Mouse (Mus musculus): ENCODE data around the gene Ppm1d. TPM values are rescaled to one million over a fixed set of nuclear protein-coding genes. Genes with fewer than 3 reads are reported as not detected.
A peak's percentile ranks its signal among the peaks of the same experiment; 100 is the strongest.

The Ppm1d gene
- polyA plus RNA-seq, 1 experiment from 2014 or later = 18.1 TPM

GRCm38 (mm10) chr11:85340070-85340616, 29.1 kb downstream of the Ppm1d start:
- Histone ChIP-seq H3K4me3 (no peak overlapping the region), H3K27me3 (replicated peaks) (no peaks in the 10 kb centered on the region), H3K27ac (no peak overlapping the region), H3K9me3 (no peaks in the 10 kb centered on the region), H3K9ac (no peak overlapping the region), H3K36me3 (replicated peaks) (peaks cover 17% of the 10 kb centered on the region; the same call in 1 of the 2 replicates), H3K4me1 (no peaks in the 10 kb centered on the region), H3K4me2 (no peak overlapping the region)
- WGBS = 92% methylated on average over 7 of the region's 7 CpGs
- ATAC-seq (replicated peaks) = no peak

- Histone ChIP-seq H3K4me1 (peaks cover 12% of the 10 kb centered on the region), H3K4me2 (peak within 1 kb of the TSS; percentile 91), H3K9ac (peak within 1 kb of the TSS; percentile 66), H3K4me3 (peak within 1 kb of the TSS; percentile 76), H3K27ac (peak within 1 kb of the TSS; percentile 49), H3K27me3 (replicated peaks) (no peaks in the 10 kb centered on the region), H3K36me3 (replicated peaks) (0 out of 2 replicates have a peak, but pooled peaks cover 3% of the 10 kb centered on the region), H3K9me3 (no peaks in the 10 kb centered on the region)
- ATAC-seq (replicated peaks) = peak; percentile 100
- WGBS = under 1% methylated on average over 47 of the region's 47 CpGs
Measured at GRCm38 (mm10) chr11:85352539-85353380, 41.7 kb downstream of the Ppm1d start, which contains the start of gene Bcas3. Gene Bcas3, plus strand, starts transcription at chr11:85353167.

GRCm38 (mm10) chr11:85353819-85354218, 42.8 kb downstream of the Ppm1d start:
- WGBS = 64% methylated on average over 4 of the region's 4 CpGs
- Histone ChIP-seq H3K4me1 (peaks cover 12% of the 10 kb centered on the region), H3K27ac (no peak overlapping the region), H3K9ac (no peak overlapping the region; the same call in 1 of the 2 replicates), H3K4me2 (peak overlapping the region; percentile 91), H3K9me3 (no peaks in the 10 kb centered on the region), H3K4me3 (peak overlapping the region; percentile 76), H3K27me3 (replicated peaks) (no peaks in the 10 kb centered on the region), H3K36me3 (replicated peaks) (0 out of 2 replicates have a peak, but pooled peaks cover 3% of the 10 kb centered on the region)
- no peak for ATAC-seq (replicated peaks)

GRCm38 (mm10) chr11:85359641-85360040, 48.6 kb downstream of the Ppm1d start:
- ATAC-seq (replicated peaks) = no peak
- Histone ChIP-seq H3K9me3 (no peaks in the 10 kb centered on the region), H3K27ac (no peak overlapping the region), H3K4me1 (no peaks in the 10 kb centered on the region), H3K27me3 (replicated peaks) (no peaks in the 10 kb centered on the region), H3K4me3 (no peak overlapping the region), H3K9ac (no peak overlapping the region), H3K36me3 (replicated peaks) (peaks cover 8% of the 10 kb centered on the region; the same call in 1 of the 2 replicates), H3K4me2 (no peak overlapping the region)
- WGBS = 95% methylated on average over 6 of the region's 6 CpGs

- Histone ChIP-seq H3K27ac (no peak overlapping the region), H3K4me2 (no peak overlapping the region), H3K36me3 (replicated peaks) (peaks cover 13% of the 10 kb centered on the region; the same call in 1 of the 2 replicates), H3K4me1 (no peaks in the 10 kb centered on the region), H3K9me3 (no peaks in the 10 kb centered on the region), H3K27me3 (replicated peaks) (no peaks in the 10 kb centered on the region), H3K4me3 (no peak overlapping the region), H3K9ac (no peak overlapping the region)
- no peak for ATAC-seq (replicated peaks)
- 86% methylated on average over 8 of the region's 8 CpGs for WGBS
Measured at GRCm38 (mm10) chr11:85361621-85362020, 50.6 kb downstream of the Ppm1d start.

- 93% methylated on average over 3 of the region's 3 CpGs for WGBS
- Histone ChIP-seq H3K9ac (no peak overlapping the region), H3K27me3 (replicated peaks) (no peaks in the 10 kb centered on the region), H3K36me3 (replicated peaks) (peaks cover 10% of the 10 kb centered on the region; the same call in 1 of the 2 replicates), H3K27ac (no peak overlapping the region), H3K4me1 (no peaks in the 10 kb centered on the region), H3K4me2 (no peak overlapping the region), H3K4me3 (no peak overlapping the region), H3K9me3 (no peaks in the 10 kb centered on the region)
- ATAC-seq (replicated peaks) = no peak
Measured at GRCm38 (mm10) chr11:85366168-85366567, 55.1 kb downstream of the Ppm1d start.

- H3K27me3 ChIP-seq (replicated peaks) = no peaks in the 10 kb centered on the region
- H3K4me1 ChIP-seq = no peaks in the 10 kb centered on the region
- no peak overlapping the region for H3K27ac ChIP-seq
- no peak overlapping the region for H3K9ac ChIP-seq
- ATAC-seq (replicated peaks) = no peak
- no peak overlapping the region for H3K4me3 ChIP-seq
- H3K36me3 ChIP-seq (replicated peaks) = peaks cover 17% of the 10 kb centered on the region; the same call in 1 of the 2 replicates
- WGBS = 45% methylated on average over 3 of the region's 3 CpGs
- no peak overlapping the region for H3K4me2 ChIP-seq
- no peaks in the 10 kb centered on the region for H3K9me3 ChIP-seq
Measured at GRCm38 (mm10) chr11:85367823-85368222, 56.8 kb downstream of the Ppm1d start.

GRCm38 (mm10) chr11:85379091-85379490, 68.0 kb downstream of the Ppm1d start:
- WGBS = 92% methylated on average over 3 of the region's 3 CpGs
- Histone ChIP-seq H3K36me3 (replicated peaks) (no peaks in the 10 kb centered on the region), H3K4me3 (no peak overlapping the region), H3K27me3 (replicated peaks) (no peaks in the 10 kb centered on the region), H3K9ac (no peak overlapping the region), H3K27ac (no peak overlapping the region), H3K9me3 (no peaks in the 10 kb centered on the region), H3K4me2 (no peak overlapping the region), H3K4me1 (no peaks in the 10 kb centered on the region)
- ATAC-seq (replicated peaks) = no peak

- Histone ChIP-seq H3K9ac (no peak overlapping the region), H3K36me3 (replicated peaks) (no peaks in the 10 kb centered on the region), H3K9me3 (no peaks in the 10 kb centered on the region), H3K4me1 (no peaks in the 10 kb centered on the region), H3K4me2 (no peak overlapping the region), H3K27me3 (replicated peaks) (no peaks in the 10 kb centered on the region), H3K27ac (no peak overlapping the region), H3K4me3 (no peak overlapping the region)
- ATAC-seq (replicated peaks) = no peak
- 10% methylated on average over 1 of the region's 1 CpGs for WGBS
Measured at GRCm38 (mm10) chr11:85380046-85380445, 69.0 kb downstream of the Ppm1d start.

GRCm38 (mm10) chr11:85382055-85382454, 71.0 kb downstream of the Ppm1d start:
- Histone ChIP-seq H3K36me3 (replicated peaks) (no peaks in the 10 kb centered on the region), H3K27me3 (replicated peaks) (no peaks in the 10 kb centered on the region), H3K4me2 (no peak overlapping the region), H3K27ac (no peak overlapping the region), H3K4me3 (no peak overlapping the region), H3K9me3 (no peaks in the 10 kb centered on the region), H3K9ac (no peak overlapping the region), H3K4me1 (no peaks in the 10 kb centered on the region)
- 16% methylated on average over 4 of the region's 4 CpGs for WGBS
- ATAC-seq (replicated peaks) = no peak

GRCm38 (mm10) chr11:85383975-85384821, 73.2 kb downstream of the Ppm1d start:
- no peak overlapping the region for H3K27ac ChIP-seq
- H3K4me3 ChIP-seq = no peak overlapping the region
- 81% methylated on average over 7 of the region's 7 CpGs for WGBS
- ATAC-seq (replicated peaks) = no peak
- no peaks in the 10 kb centered on the region for H3K9me3 ChIP-seq
- no peaks in the 10 kb centered on the region for H3K27me3 ChIP-seq (replicated peaks)
- no peaks in the 10 kb centered on the region for H3K36me3 ChIP-seq (replicated peaks)
- no peak overlapping the region for H3K9ac ChIP-seq
- no peaks in the 10 kb centered on the region for H3K4me1 ChIP-seq
- H3K4me2 ChIP-seq = no peak overlapping the region
